Mouse (Mus musculus) kidney, postnatal 0 days (tissue): Measurements from ENCODE around the gene Ank2. TPM values are rescaled to one million over a fixed set of nuclear protein-coding genes. Genes with fewer than 3 reads are reported as not detected.

Experiments used
- ATAC-seq: fragments of 200-750 bp; cut with Nextera tagmentation; replicated peaks from 2 replicates; pipeline ENCODE4 v1.8.0; 2017; ENCODE audit warnings: low read depth, moderate number of reproducible peaks, moderate TSS enrichment, moderate library complexity; ENCODE audit not compliant: low FRiP score
- DNase-seq: peaks from one replicate; pipeline ENCODE4 v3.0.0-alpha.2; 2016; ENCODE audit warnings: low spot score
- H3K27ac ChIP-seq: fragments of 300-500 bp; sonication (generic); 2 replicates; pipeline ENCODE4 v1.5.1; 2014; ENCODE audit warnings: mild to moderate bottlenecking
- H3K27me3 ChIP-seq: fragments of 300-500 bp; sonication (generic); 2 replicates; pipeline ENCODE4 v1.6.1; 2014; ENCODE audit warnings: low read length, mixed read lengths; ENCODE audit not compliant: insufficient read depth
- H3K36me3 ChIP-seq: fragments of 300-500 bp; sonication (generic); 2 replicates; pipeline ENCODE4 v1.6.1; 2014; ENCODE audit warnings: low read length, mixed read lengths; ENCODE audit not compliant: insufficient read depth
- H3K4me1 ChIP-seq: fragments of 300-500 bp; sonication (generic); replicated peaks from 2 replicates; pipeline ENCODE4 v1.6.1; 2014; ENCODE audit warnings: antibody characterized with exemption, low read length, mixed read lengths; ENCODE audit not compliant: insufficient read depth
- H3K4me2 ChIP-seq: fragments of 300-500 bp; sonication (generic); 2 replicates; pipeline ENCODE4 v1.6.1; 2014; ENCODE audit warnings: mild to moderate bottlenecking, low read length, moderate library complexity, mixed read lengths
- H3K4me3 ChIP-seq: fragments of 300-500 bp; sonication (generic); replicated peaks from 2 replicates; pipeline ENCODE4 v1.5.1; 2014; ENCODE audit warnings: low read depth, low read length
- H3K9ac ChIP-seq: fragments of 300-500 bp; sonication (generic); 2 replicates; pipeline ENCODE4 v1.6.1; 2014; ENCODE audit warnings: low read depth, low read length
- H3K9me3 ChIP-seq: fragments of 300-500 bp; sonication (generic); replicated peaks from 2 replicates; pipeline ENCODE4 v1.6.1; 2016; ENCODE audit warnings: low read length, inconsistent platforms, mixed read lengths
- CTCF ChIP-seq: IDR thresholded peaks from 2 replicates; pipeline ENCODE4 v1.5.1; 2016; ENCODE audit warnings: antibody characterized with exemption, low read depth, mild to moderate bottlenecking, moderate library complexity
- WGBS: fragments of 180-500 bp; shearing (Covaris S2); extraction: QIAGEN DNeasy Blood & Tissue Kit; methylation state at CpG from one replicate; pipeline ENCODE4 v1.1.7; 2014; 5-methylcytosine and 5-hydroxymethylcytosine counted together
- polyA plus RNA-seq: library from polyadenylated mRNA; unstranded; fragments of >200 nt; fragmentation: Nextera tagmentation; extraction: Ambion mirVana; gene quantifications from 2 replicates; pipeline ENCODE4 v1.2.1, GENCODE M21; 2015

The Ank2 gene
- polyA plus RNA-seq, 1 experiment from 2014 or later: 4.1 TPM

GRCm38 (mm10) chr3:127250930-127251329 lies 248.2 kb downstream of the Ank2 start:
- Histone ChIP-seq H3K4me3 (no peak overlapping the region), H3K36me3 (no peaks in the 10 kb centered on the region), H3K4me2 (no peak overlapping the region), H3K9me3 (no peaks in the 10 kb centered on the region), H3K4me1 (no peaks in the 10 kb centered on the region), H3K9ac (no peak overlapping the region), H3K27ac (no peak overlapping the region), H3K27me3 (no peaks in the 10 kb centered on the region)
- no peak for TF ChIP-seq CTCF
- no peak for ATAC-seq
- no peak for DNase-seq
- WGBS: 51% methylated on average over 5 of the region's 5 CpGs

DNA sequence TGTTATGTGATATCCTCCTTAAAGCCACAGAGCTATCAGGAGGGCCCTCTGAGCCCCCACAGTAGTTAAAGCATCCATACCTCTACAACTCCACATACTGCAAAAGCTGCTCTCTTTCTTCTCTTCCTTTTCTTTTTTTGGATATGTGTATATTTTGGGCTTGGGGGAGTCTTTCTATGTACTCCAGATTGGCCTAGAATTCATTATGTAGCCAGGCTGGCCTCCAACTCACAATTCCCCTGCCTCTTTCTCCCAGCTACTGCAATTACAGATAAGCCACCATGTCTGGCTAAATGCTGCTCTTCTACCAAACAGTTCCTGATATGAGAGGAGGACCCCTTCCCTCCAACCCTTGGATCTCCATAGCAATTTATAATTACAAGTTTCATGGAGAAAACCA lies 250.5 kb downstream of the Ank2 start:
- no peak for DNase-seq
- H3K4me1 ChIP-seq: no peaks in the 10 kb centered on the region
- H3K4me2 ChIP-seq: no peak overlapping the region
- H3K27ac ChIP-seq: no peak overlapping the region
- TF ChIP-seq CTCF: no peak
- no peak overlapping the region for H3K4me3 ChIP-seq
- H3K9me3 ChIP-seq: no peaks in the 10 kb centered on the region
- no peaks in the 10 kb centered on the region for H3K27me3 ChIP-seq
- no peaks in the 10 kb centered on the region for H3K36me3 ChIP-seq
- ATAC-seq: no peak
- no peak overlapping the region for H3K9ac ChIP-seq

DNA sequence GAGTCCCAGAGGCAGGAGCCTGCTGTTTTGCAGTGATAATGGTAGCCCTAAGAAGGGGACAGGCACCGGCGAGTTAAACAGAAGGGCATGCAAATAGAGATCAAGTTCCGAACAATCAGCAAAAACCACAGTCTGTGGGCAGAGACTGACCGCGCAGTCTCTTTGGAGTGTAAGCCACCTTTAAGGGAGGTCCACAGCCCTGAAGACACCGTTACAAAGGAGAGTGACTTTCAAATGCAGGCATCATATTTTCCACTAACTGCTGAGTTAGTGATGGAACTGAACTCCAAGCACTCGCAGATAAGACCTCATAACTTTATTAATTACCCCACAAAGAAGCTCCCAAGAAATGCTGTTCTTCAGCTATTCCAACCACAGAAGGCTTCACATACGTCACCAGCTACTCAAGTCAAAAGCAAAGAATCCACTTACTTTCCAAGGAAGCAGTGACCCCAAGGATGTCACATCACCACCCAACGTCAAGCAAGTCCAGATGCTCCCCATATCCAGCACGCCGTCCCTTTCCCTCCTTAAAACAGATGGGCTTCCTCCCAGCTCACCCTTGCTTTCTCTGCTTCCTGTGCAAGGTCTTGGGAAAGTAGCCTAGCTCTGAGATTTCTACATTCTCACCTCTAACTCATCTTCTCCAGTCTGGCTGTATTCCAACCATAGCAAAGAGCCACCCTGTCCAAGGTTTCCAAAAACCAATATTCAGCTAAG lies 252.0 kb downstream of the Ank2 start:
- no peak overlapping the region for H3K9ac ChIP-seq
- ATAC-seq: no peak
- DNase-seq: no peak

DNA sequence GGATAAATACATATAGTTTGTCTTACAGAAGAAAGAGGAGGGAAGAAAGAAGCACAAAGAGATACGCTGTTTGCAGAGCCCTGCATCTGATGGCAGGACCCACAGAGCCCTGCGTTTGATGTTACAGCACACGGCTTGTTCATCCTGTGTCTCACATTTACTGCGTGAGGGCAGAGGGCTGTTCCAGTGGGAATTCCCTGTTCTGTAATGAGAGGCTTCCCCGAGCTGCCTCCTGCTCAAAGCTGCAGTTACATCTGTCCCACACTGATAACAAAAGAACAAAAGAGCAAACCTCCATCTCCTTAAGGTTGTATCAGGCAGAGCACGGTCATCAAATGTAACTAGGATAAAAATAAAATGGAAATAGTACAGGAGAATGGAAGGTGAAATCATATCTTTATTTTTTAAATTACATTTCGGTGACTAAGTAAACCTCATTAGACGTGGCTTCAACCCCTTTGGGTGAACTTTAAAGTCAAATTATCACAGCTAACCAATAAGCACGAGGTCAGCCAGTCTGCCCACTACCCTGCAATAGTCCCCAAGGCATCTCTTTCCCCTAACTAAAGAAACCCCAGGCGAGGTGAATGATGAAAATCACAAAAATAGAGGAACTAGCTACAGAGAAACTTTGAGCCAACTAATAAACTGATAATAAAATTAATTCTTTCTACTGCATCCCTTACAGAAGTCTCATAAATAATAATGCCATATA lies 255.1 kb downstream of the Ank2 start:
- DNase-seq (no peak), ATAC-seq (no peak)
- no peak overlapping the region for H3K4me3 ChIP-seq
- H3K9me3 ChIP-seq: no peaks in the 10 kb centered on the region
- no peak overlapping the region for H3K4me2 ChIP-seq
- WGBS: 49% methylated on average over 10 of the region's 10 CpGs
- H3K27me3 ChIP-seq: no peaks in the 10 kb centered on the region
- no peak overlapping the region for H3K9ac ChIP-seq
- no peaks in the 10 kb centered on the region for H3K36me3 ChIP-seq
- no peak overlapping the region for H3K27ac ChIP-seq
- H3K4me1 ChIP-seq: no peaks in the 10 kb centered on the region
- TF ChIP-seq CTCF: no peak

More for the DNA sequence above, 252.0 kb downstream of the Ank2 start:
- no peak for TF ChIP-seq CTCF
- H3K4me2 ChIP-seq: no peak overlapping the region
- 55% methylated on average over 11 of the region's 11 CpGs for WGBS
- H3K4me1 ChIP-seq: no peaks in the 10 kb centered on the region
- H3K9me3 ChIP-seq: no peaks in the 10 kb centered on the region
- no peak overlapping the region for H3K27ac ChIP-seq
- no peaks in the 10 kb centered on the region for H3K36me3 ChIP-seq
- no peak overlapping the region for H3K4me3 ChIP-seq
- H3K27me3 ChIP-seq: no peaks in the 10 kb centered on the region

DNA sequence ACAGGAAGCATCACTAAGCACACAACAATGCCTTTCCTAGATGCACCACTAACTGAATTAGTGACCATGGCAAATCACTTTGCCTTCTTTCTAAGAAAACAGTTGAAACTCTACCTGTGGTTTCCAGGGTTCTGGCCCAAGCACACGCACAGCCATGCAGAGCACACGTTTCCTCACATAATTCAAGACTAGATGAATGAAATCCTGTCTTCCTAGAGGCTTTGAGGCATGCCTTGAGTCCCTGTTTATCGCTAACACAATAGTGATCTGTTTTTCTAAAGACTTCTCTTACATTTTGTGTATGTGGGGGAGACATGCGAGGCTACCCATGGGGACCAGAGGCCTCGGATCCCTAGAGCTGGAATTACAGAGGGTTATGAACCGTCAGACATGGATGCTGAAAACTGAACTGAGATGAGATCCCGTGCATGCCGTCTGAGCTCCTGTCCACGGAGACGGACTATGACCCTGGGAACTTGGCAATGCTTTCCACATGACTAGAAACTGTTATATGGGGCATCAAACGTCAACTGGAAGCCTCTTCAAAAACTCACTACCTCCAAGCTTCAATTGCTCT lies 256.8 kb downstream of the Ank2 start:
- H3K4me2 ChIP-seq: no peak overlapping the region
- H3K4me1 ChIP-seq: no peaks in the 10 kb centered on the region
- peak; percentile 74 for DNase-seq
- no peak overlapping the region for H3K4me3 ChIP-seq
- H3K27me3 ChIP-seq: no peaks in the 10 kb centered on the region
- H3K9ac ChIP-seq: no peak overlapping the region
- no peaks in the 10 kb centered on the region for H3K36me3 ChIP-seq
- H3K9me3 ChIP-seq: no peaks in the 10 kb centered on the region
- peak; percentile 72; the same call in 1 of the 2 replicates for ATAC-seq
- 50% methylated on average over 11 of the region's 11 CpGs for WGBS
- no peak overlapping the region for H3K27ac ChIP-seq
- TF ChIP-seq CTCF: no peak

DNA sequence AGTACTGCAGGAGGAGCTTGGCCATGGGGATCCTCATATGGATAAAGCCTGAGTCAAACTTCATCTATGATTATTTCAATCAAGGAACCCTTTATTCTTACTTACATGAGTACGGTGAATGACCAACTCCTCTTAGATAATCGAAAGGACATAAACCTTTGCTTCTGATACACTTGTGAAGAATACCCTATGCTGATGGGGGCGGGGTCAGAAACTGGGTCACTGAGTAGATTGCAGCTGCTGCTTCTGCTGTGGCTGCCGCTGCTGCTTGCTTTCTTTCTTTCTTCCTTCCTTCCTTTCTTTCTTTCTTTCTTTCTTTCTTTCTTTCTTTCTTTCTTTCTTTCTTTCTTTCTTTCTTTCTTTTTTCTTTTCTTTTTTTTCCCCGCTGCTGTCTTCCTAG lies 263.9 kb downstream of the Ank2 start:
- no peak for DNase-seq
- Histone ChIP-seq H3K9ac (no peak overlapping the region), H3K36me3 (no peaks in the 10 kb centered on the region), H3K27ac (no peak overlapping the region), H3K9me3 (no peaks in the 10 kb centered on the region), H3K27me3 (no peaks in the 10 kb centered on the region), H3K4me2 (no peak overlapping the region), H3K4me1 (no peaks in the 10 kb centered on the region), H3K4me3 (no peak overlapping the region)
- 83% methylated on average over 5 of the region's 5 CpGs for WGBS
- TF ChIP-seq CTCF: no peak
- no peak for ATAC-seq
